Mouse (Mus musculus) erythroid progenitor cell, adult 5-6 weeks (primary cell): Measurements from ENCODE around the gene Agap1. TPM values are rescaled to one million over a fixed set of nuclear protein-coding genes. Genes with fewer than 3 reads are reported as not detected.

ENCODE experiments used
- ATAC-seq: replicated peaks from 2 replicates; pipeline ENCODE4 v1.8.0; 2016; ENCODE audit warnings: moderate number of reproducible peaks, mild to moderate bottlenecking, moderate TSS enrichment, inconsistent platforms; ENCODE audit not compliant: poor library complexity, low FRiP score, severe bottlenecking
- total RNA-seq, 2 experiments: library from RNA; stranded (forward) in 1 of 2; stranded (reverse) in 1 of 2; fragments of 150-400 nt in 1 of 2; fragments of 186-747, 209-891 nt in 1 of 2; gene quantifications; 2 replicates each; pipeline versions ENCODE4 v1.2.3 to v1.2.4; 2015 to 2017; ENCODE audit warnings: low replicate concordance in 2 of 2

Agap1 gene
- total RNA-seq, 2 experiments from 2014 or later = 8.3 to 8.4 TPM

- no peak for ATAC-seq
These were observed 321.1 kb downstream of the Agap1 start for GRCm38 (mm10) chr1:89775750-89776149.

GRCm38 (mm10) chr1:89780675-89781074, 326.1 kb downstream of the Agap1 start:
- no peak for ATAC-seq

GRCm38 (mm10) chr1:89781861-89782260, 327.3 kb downstream of the Agap1 start:
- ATAC-seq = no peak

GRCm38 (mm10) chr1:89786793-89787192, 332.2 kb downstream of the Agap1 start:
- ATAC-seq = no peak

- ATAC-seq = no peak
These were observed 344.1 kb downstream of the Agap1 start for GRCm38 (mm10) chr1:89798724-89799123.

- ATAC-seq = no peak
These were observed 346.9 kb downstream of the Agap1 start for GRCm38 (mm10) chr1:89801506-89801905.

- no peak for ATAC-seq
These were observed 350.4 kb downstream of the Agap1 start for GRCm38 (mm10) chr1:89804981-89805380.

- no peak for ATAC-seq
These were observed 358.2 kb downstream of the Agap1 start for GRCm38 (mm10) chr1:89812816-89813215.

GRCm38 (mm10) chr1:89816487-89817206, 362.0 kb downstream of the Agap1 start:
- no peak for ATAC-seq

GRCm38 (mm10) chr1:89821822-89822221, 367.2 kb downstream of the Agap1 start:
- no peak for ATAC-seq

GRCm38 (mm10) chr1:89822431-89822830, 367.8 kb downstream of the Agap1 start:
- no peak for ATAC-seq

- ATAC-seq = no peak
These were observed 368.4 kb downstream of the Agap1 start for GRCm38 (mm10) chr1:89823036-89823435.

GRCm38 (mm10) chr1:89827051-89827450, 372.4 kb downstream of the Agap1 start:
- no peak for ATAC-seq

- ATAC-seq = no peak
These were observed 376.5 kb downstream of the Agap1 start for GRCm38 (mm10) chr1:89831095-89831494.

GRCm38 (mm10) chr1:89844064-89844463, 389.5 kb downstream of the Agap1 start:
- ATAC-seq = no peak

GRCm38 (mm10) chr1:89845487-89845886, 390.9 kb downstream of the Agap1 start:
- ATAC-seq = no peak

- no peak for ATAC-seq
These were observed 391.5 kb downstream of the Agap1 start for GRCm38 (mm10) chr1:89846148-89846547.

GRCm38 (mm10) chr1:89848356-89849039, 393.9 kb downstream of the Agap1 start:
- ATAC-seq = no peak

- ATAC-seq = no peak
These were observed 394.7 kb downstream of the Agap1 start for GRCm38 (mm10) chr1:89849151-89849860.

- no peak for ATAC-seq
These were observed 395.2 kb downstream of the Agap1 start for GRCm38 (mm10) chr1:89849861-89850230.
